Mouse (Mus musculus) CH12.LX (cell line): Measurements from ENCODE around the gene Hsd3b4.
"Not testable (repeated sequence)": the region's sequence is repeated elsewhere in the genome, so short reads cannot be mapped to it uniquely, and the experiment has no call there.

ENCODE experiments used
- CTCF ChIP-seq, 2 experiments: IDR thresholded peaks in 1 of 2; conservative IDR thresholded peaks in 1 of 2; 2 replicates each; pipeline ENCODE4 v1.5.1; 2011 to 2012; ENCODE audit warnings: low read depth in 2 of 2, low read length in 2 of 2, improper control_type of control experiment in 1 of 2, inconsistent platforms in 1 of 2, mild to moderate bottlenecking in 1 of 2, moderate library complexity in 1 of 2
- EP300 ChIP-seq: IDR thresholded peaks from 2 replicates; pipeline ENCODE4 v1.6.1; 2011; ENCODE audit warnings: low read length, improper control_type of control experiment
- MAX ChIP-seq: IDR thresholded peaks from 2 replicates; pipeline ENCODE4 v1.6.1; 2011; ENCODE audit warnings: low read length, improper control_type of control experiment
- POLR2AphosphoS2 ChIP-seq: IDR thresholded peaks from 2 replicates; pipeline ENCODE4 v1.6.1; 2011; ENCODE audit warnings: low read depth, low read length, improper control_type of control experiment
- SMC3 ChIP-seq: IDR thresholded peaks from 2 replicates; pipeline ENCODE4 v1.6.1; 2011; ENCODE audit warnings: low read depth, low read length, improper control_type of control experiment
- UBTF ChIP-seq: IDR thresholded peaks from 2 replicates; pipeline ENCODE4 v1.6.1; 2012; ENCODE audit warnings: low read depth, mild to moderate bottlenecking, inconsistent platforms, low read length, improper control_type of control experiment, moderate library complexity
- ZNF384 ChIP-seq: IDR thresholded peaks from 2 replicates; pipeline ENCODE4 v1.6.1; 2012; ENCODE audit warnings: low read depth, low read length, improper control_type of control experiment, inconsistent platforms

DNA sequence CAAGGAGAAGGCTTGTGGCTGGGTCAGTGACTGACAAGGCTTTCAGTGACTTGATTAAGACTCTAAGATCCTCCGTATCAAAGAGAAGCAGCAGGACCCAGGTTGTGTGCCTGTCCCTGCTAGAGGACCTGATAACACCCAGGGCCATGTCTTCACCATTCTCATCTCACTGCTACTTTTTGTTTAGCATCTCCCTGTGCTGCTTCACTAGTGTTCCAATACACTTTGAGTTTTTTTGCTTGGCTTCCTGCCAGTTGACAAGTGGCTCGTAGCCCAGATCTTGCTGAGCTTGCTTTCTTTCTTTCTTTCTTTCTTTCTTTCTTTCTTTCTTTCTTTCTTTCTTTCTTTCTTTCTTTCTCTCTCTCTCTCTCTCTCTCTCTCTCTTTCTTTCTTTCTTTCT lies 12.5 kb upstream of the Hsd3b4 start:
- TF ChIP-seq EP300; POLR2AphosphoS2; CTCF (conservative IDR thresholded peaks at IDR 0.05 in 1 of 2, IDR thresholded peaks at IDR 0.05 in 1 of 2; ENCODE audit: low read depth in 2 of 2, low read length in 2 of 2); SMC3; MAX; ZNF384; UBTF: not testable (repeated sequence)
